Mouse (Mus musculus): ENCODE data around the gene Mmp25.

DNA sequence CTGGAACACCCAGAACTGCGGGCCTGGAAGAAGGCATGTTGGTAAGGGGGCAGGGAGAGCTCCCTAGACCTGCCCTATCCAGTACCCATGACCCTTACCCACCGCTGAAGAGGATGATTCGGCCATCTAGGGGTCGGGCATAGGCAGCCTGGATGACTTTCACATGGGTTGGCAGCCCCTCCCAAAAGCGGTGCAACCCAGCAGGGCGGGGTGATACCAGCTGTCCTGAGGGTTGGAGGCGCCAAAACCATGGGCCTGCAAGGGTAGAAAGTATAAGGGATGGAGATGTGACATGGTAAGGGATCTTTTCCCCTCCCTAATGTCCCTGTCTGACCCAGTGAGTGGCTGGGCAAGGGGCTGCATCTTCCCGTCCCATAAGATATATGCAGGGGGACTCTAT is 13.8 kb downstream of the Mmp25 start:
- TF ChIP-seq EP300 (optimal IDR thresholded peaks at IDR 0.05) (no peak), CTCF (IDR thresholded peaks at IDR 0.05; ENCODE audit: low read depth) (no peak)

Data from stomach, postnatal 0 days (tissue).